In the genomic region with DNA sequence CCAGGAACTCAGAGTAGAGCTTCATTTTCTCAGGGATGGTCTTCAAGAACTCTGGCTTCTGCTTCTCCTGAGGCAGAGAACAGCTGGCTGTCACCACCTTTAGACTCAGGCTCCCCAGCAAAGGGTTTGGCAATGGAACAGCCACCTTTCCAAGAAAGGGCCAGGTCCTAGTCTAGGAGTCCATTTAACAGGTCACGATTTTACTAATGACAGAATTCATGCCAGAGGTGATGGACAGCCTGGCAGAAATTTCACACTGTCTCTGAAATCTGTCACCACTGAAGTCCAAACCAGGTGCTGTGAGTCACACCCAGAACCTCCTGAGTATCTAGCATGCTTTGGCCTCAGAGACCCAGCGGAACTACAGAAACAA, we compare ENCODE assay signal across 37 mouse cellular contexts. TPM values are rescaled to one million over a fixed set of nuclear protein-coding genes. Genes with fewer than 3 reads are reported as not detected.
DNase-seq lines count a peak whose midpoint lies in the region; ATAC-seq and TF ChIP-seq lines count a peak whose summit lies in the region.
"Had no signal": no experiment of that assay in that cellular context is flagged by ENCODE, and none has a peak within 500 bp of the region (broad histone marks: within the 10 kb centered on the region; RNA-seq: fewer than 3 reads in every experiment).

No protein-coding gene starts in this region.

- no peak overlapping the region for H3K4me3 ChIP-seq in heart, adult 2 months
- peak overlapping the region; percentile 23 for H3K4me3 ChIP-seq in testis, adult 2 months (ENCODE audit: control insufficient read depth, low read depth, low read length)
- no peak overlapping the region for H3K4me3 ChIP-seq in midbrain, embryonic 13.5 days (replicated peaks)
- H3K4me3 ChIP-seq: erythroblast, embryonic 14.5 days; heart, embryonic 10.5 days; hindbrain, embryonic 13.5 days; limb, embryonic 13.5 days; neural tube, embryonic 15.5 days had no signal

- no peak overlapping the region for H3K4me2 ChIP-seq in midbrain, embryonic 13.5 days (replicated peaks)
- H3K4me2 ChIP-seq: hindbrain, embryonic 13.5 days; limb, embryonic 13.5 days; neural tube, embryonic 15.5 days had no signal

- no peaks in the 10 kb centered on the region for H3K27me3 ChIP-seq in heart, adult 2 months (ENCODE audit: control insufficient read depth, insufficient read depth, low read length)
- no peaks in the 10 kb centered on the region for H3K27me3 ChIP-seq in testis, adult 2 months (ENCODE audit: control insufficient read depth, insufficient read depth, low read length)
- H3K27me3 ChIP-seq in midbrain, embryonic 13.5 days = peaks cover 6% of the 10 kb centered on the region; the same call in 1 of the 2 replicates
- H3K27me3 ChIP-seq: hindbrain, embryonic 13.5 days; limb, embryonic 13.5 days; neural tube, embryonic 15.5 days; Patski had no signal

- H3K79me2 ChIP-seq in heart, adult 2 months (replicated peaks; ENCODE audit: control insufficient read depth, insufficient read depth, low read length) = no peaks in the 10 kb centered on the region

- DNase-seq in heart, adult 2 months = no peak
- no peak for DNase-seq in heart, postnatal 4 days
- DNase-seq in kidney, adult 9 months = peak; percentile 59
- DNase-seq in kidney, postnatal 10 days = no peak
- DNase-seq in testis, postnatal 14 days (ENCODE audit: low spot score) = no peak
- no peak for DNase-seq in cerebellum, postnatal 14 days
- DNase-seq: adrenal gland, postnatal 14 days; cerebellum, adult 11 months; cerebellum, adult 9-10 months; lung, adult 2 months; lung, postnatal 10 days; midbrain, embryonic 14.5 days; retina, postnatal 1 day; right cerebral cortex, postnatal 14 days; thymus, adult 18-20 months; thymus, postnatal 25 days had no signal

- TF ChIP-seq CTCF in heart, adult 2 months (IDR thresholded peaks at IDR 0.05) = no peak
- TF ChIP-seq CTCF in testis, adult 2 months (IDR thresholded peaks at IDR 0.05; ENCODE audit: control insufficient read depth, insufficient read depth, insufficient replicate concordance, low read depth, low read length) = no peak

- TF ChIP-seq POLR2A in heart, adult 2 months (IDR thresholded peaks at IDR 0.05; ENCODE audit: insufficient read depth, low read depth, low read length) = no peak
- TF ChIP-seq POLR2A in testis, adult 2 months (IDR thresholded peaks at IDR 0.05; ENCODE audit: control insufficient read depth, low read depth, low read length) = no peak

- H3K27ac ChIP-seq in heart, adult 2 months = peak overlapping the region; percentile 7
- H3K27ac ChIP-seq in testis, adult 2 months (ENCODE audit: control insufficient read depth, insufficient read depth, low read depth, low read length) = peak overlapping the region; percentile 32; the same call in 1 of the 2 replicates
- H3K27ac ChIP-seq in midbrain, embryonic 13.5 days = no peak overlapping the region
- H3K27ac ChIP-seq: heart, embryonic 10.5 days; hindbrain, embryonic 13.5 days; limb, embryonic 13.5 days; macrophage; neural tube, embryonic 15.5 days had no signal

- intact Hi-C loops in heart, adult 2 months (cut with DNase I) = loop anchor here (5.0 to 10.0 kb wide), 3 partner anchors 33 to 250 kb away; partner anchors contain the start of gene Csf1

- peaks cover 21% of the 10 kb centered on the region for H3K4me1 ChIP-seq in heart, adult 2 months (ENCODE audit: control insufficient read depth, insufficient read depth, low read length)
- H3K4me1 ChIP-seq in testis, adult 2 months (ENCODE audit: control insufficient read depth, insufficient read depth, low read length) = peaks cover 8% of the 10 kb centered on the region
- H3K4me1 ChIP-seq in midbrain, embryonic 13.5 days (replicated peaks) = peaks cover 28% of the 10 kb centered on the region

- 90% methylated on average over 2 of the region's 2 CpGs for WGBS in heart, adult 2 months
- WGBS in midbrain, embryonic 13.5 days = 92% methylated on average over 2 of the region's 2 CpGs

- no peak for TF ChIP-seq EP300 in heart, adult 2 months (IDR thresholded peaks at IDR 0.05; ENCODE audit: insufficient read depth, low read depth, low read length)

- no peaks in the 10 kb centered on the region for H3K9me3 ChIP-seq in midbrain, embryonic 13.5 days
- H3K9me3 ChIP-seq: heart, embryonic 10.5 days; hindbrain, embryonic 13.5 days; limb, embryonic 13.5 days; neural tube, embryonic 15.5 days had no signal

- peaks cover 12% of the 10 kb centered on the region; the same call in 1 of the 2 replicates for H3K36me3 ChIP-seq in heart, adult 2 months (ENCODE audit: control insufficient read depth, insufficient read depth, low read length)
- H3K36me3 ChIP-seq in testis, adult 2 months (ENCODE audit: control insufficient read depth, insufficient read depth, low read length) = no peaks in the 10 kb centered on the region
- H3K36me3 ChIP-seq in midbrain, embryonic 13.5 days = no peaks in the 10 kb centered on the region
- H3K36me3 ChIP-seq: heart, embryonic 10.5 days; hindbrain, embryonic 13.5 days; limb, embryonic 13.5 days; neural tube, embryonic 15.5 days had no signal

- no peak for ATAC-seq in midbrain, embryonic 13.5 days
- ATAC-seq: forebrain, embryonic 16.5 days; intestine, embryonic 16.5 days; Patski had no signal

- H3K9ac ChIP-seq in heart, adult 2 months (ENCODE audit: low read depth, low read length) = no peak overlapping the region
- H3K9ac ChIP-seq in midbrain, embryonic 13.5 days (replicated peaks) = no peak overlapping the region
- H3K9ac ChIP-seq: hindbrain, embryonic 13.5 days; limb, embryonic 13.5 days; neural tube, embryonic 15.5 days had no signal

RNA-seq across cellular contexts. Expression of gene Gstm1, which starts 2.8 kb away (rescaled TPM):
- 100 to 1,000 TPM; 334 to 410 TPM for total RNA-seq in heart, adult 2 months (2021)
- 602 and 658 TPM in 2 replicates for polyA plus RNA-seq in heart, adult 2 months (2012; rRNA removed)
- total RNA-seq in heart, postnatal 4 days (2021) = 10 to 100 TPM; 46.2 to 48.4 TPM
- polyA plus RNA-seq in testis, adult 2 months (2012; rRNA removed) = 547 and 702 TPM in 2 replicates
- 28.7 and 36.2 TPM in 2 replicates for polyA plus RNA-seq in midbrain, embryonic 13.5 days (2015; fragmentation: Nextera tagmentation; extraction: Ambion mirVana)

RNA-seq across cellular contexts. Expression of gene Gstm2, which starts 28.7 kb away (rescaled TPM):
- 100 to 1,000 TPM; 214 to 222 TPM for total RNA-seq in heart, adult 2 months (2021)
- 169 and 280 TPM in 2 replicates for polyA plus RNA-seq in heart, adult 2 months (2012; rRNA removed)
- total RNA-seq in heart, postnatal 4 days (2021) = 10 to 100 TPM; 43.2 to 43.6 TPM
- 246 and 344 TPM in 2 replicates for polyA plus RNA-seq in testis, adult 2 months (2012; rRNA removed)
- 6.0 and 6.2 TPM in 2 replicates for polyA plus RNA-seq in midbrain, embryonic 13.5 days (2015; fragmentation: Nextera tagmentation; extraction: Ambion mirVana)
- total RNA-seq: MEL had no signal
- polyA plus RNA-seq: erythroblast, embryonic 14.5 days had no signal

RNA-seq across cellular contexts. Expression of gene Gstm4, which starts 29.7 kb away (rescaled TPM):
- total RNA-seq in heart, adult 2 months (2021) = 10 to 100 TPM; 11.7 to 11.9 TPM
- polyA plus RNA-seq in heart, adult 2 months (2012; rRNA removed) = 17.1 and 24.6 TPM in 2 replicates
- 10 to 100 TPM; 11.8 to 12.7 TPM for total RNA-seq in heart, postnatal 4 days (2021)
- polyA plus RNA-seq in testis, adult 2 months (2012; rRNA removed) = 18.9 and 20.7 TPM in 2 replicates
- 13.8 and 14.2 TPM in 2 replicates for polyA plus RNA-seq in midbrain, embryonic 13.5 days (2015; fragmentation: Nextera tagmentation; extraction: Ambion mirVana)

RNA-seq across cellular contexts. Expression of gene Gstm3, which starts 45.9 kb away (rescaled TPM):
- not detected for total RNA-seq in heart, adult 2 months (2021)
- 0.08 TPM in 1 of 2 replicates, not detected in the other for polyA plus RNA-seq in heart, adult 2 months (2012; rRNA removed)
- not detected for total RNA-seq in heart, postnatal 4 days (2021)
- 0.19 TPM in 1 of 2 replicates, not detected in the other for polyA plus RNA-seq in testis, adult 2 months (2012; rRNA removed)
- 0.26 TPM in 1 of 2 replicates, not detected in the other for polyA plus RNA-seq in midbrain, embryonic 13.5 days (2015; fragmentation: Nextera tagmentation; extraction: Ambion mirVana)
- total RNA-seq: common myeloid progenitor, adult 5-6 weeks; gastrocnemius, adult 8-10 months; heart, postnatal 36 days; layer of hippocampus, adult 18-20 months; layer of hippocampus, postnatal 25 days; left cerebral cortex, adult 8-10 months; left cerebral cortex, postnatal 36 days; megakaryocyte-erythroid progenitor cell, adult 5-6 weeks; MEL had no signal
- polyA plus RNA-seq: forebrain, embryonic 11.5 days; forebrain, embryonic 16.5 days; hindbrain, embryonic 13.5 days; limb, embryonic 13.5 days; macrophage; midbrain, embryonic 14.5 days; neural tube, embryonic 15.5 days; Patski had no signal

Comparison
In these comparisons a context has a peak if more than half of its experiments do, and no peak if none do; other contexts are left out.
1. RNA of gene Gstm1, which starts 2.8 kb away (polyA plus RNA-seq): 547 to 702 TPM in testis, adult 2 months and 602 to 658 TPM in heart, adult 2 months; 28.7 to 36.2 TPM in midbrain, embryonic 13.5 days; every median in the first group is over 10 times any median in the second.
2. RNA of gene Gstm2, which starts 28.7 kb away (polyA plus RNA-seq): 246 to 344 TPM in testis, adult 2 months and 169 to 280 TPM in heart, adult 2 months; 6.0 to 6.2 TPM in midbrain, embryonic 13.5 days; every median in the first group is over 10 times any median in the second.